In the genomic region with DNA sequence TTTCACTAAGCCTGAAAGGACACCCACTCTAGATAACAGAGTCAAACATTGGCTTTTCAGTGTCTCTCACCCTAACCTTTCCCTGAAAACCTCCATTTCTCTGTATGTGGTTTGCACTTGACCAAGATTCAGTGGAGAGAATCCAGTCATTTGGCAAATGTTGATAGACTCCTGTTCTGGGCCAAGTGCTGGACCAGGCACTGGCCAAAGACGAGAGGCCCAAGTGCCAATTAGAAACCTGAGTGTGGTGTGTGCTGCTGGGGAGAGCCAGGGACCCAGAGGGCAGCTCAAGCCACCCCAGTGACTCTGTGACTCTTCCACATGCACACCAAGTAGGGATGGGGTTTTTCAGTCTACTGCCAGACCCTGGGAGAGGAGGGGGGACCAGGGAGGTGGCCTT, we compare ENCODE assay signal across 21 mouse cellular contexts. TPM values are rescaled to one million over a fixed set of nuclear protein-coding genes. Genes with fewer than 3 reads are reported as not detected.
DNase-seq lines count a peak whose midpoint lies in the region; ATAC-seq and TF ChIP-seq lines count a peak whose summit lies in the region.
"Had no signal": no experiment of that assay in that cellular context is flagged by ENCODE, and none has a peak within 500 bp of the region (broad histone marks: within the 10 kb centered on the region; RNA-seq: fewer than 3 reads in every experiment).

No protein-coding gene starts in this region.

- H3K27me3 ChIP-seq in liver, embryonic 15.5 days, result no peaks in the 10 kb centered on the region
- H3K27me3 ChIP-seq in liver, postnatal 0 days (ENCODE audit: insufficient read depth, low read length), result no peaks in the 10 kb centered on the region
- H3K27me3 ChIP-seq: embryonic facial prominence, embryonic 12.5 days; limb, embryonic 13.5 days; neural tube, embryonic 12.5 days had no signal

- no peaks in the 10 kb centered on the region for H3K36me3 ChIP-seq in liver, embryonic 15.5 days (replicated peaks)
- peaks cover 4% of the 10 kb centered on the region; the same call in 1 of the 2 replicates for H3K36me3 ChIP-seq in liver, postnatal 0 days (replicated peaks; ENCODE audit: insufficient read depth, low read length)

- DNase-seq in adrenal gland, adult 2 months, result peak; percentile 50
- no peak for DNase-seq in adrenal gland, postnatal 4 days (ENCODE audit: low spot score in 2 of 2)
- peak; percentile 12 to 13 for DNase-seq in heart, adult 18-20 months
- no peak for DNase-seq in heart, postnatal 14 days
- no peak for DNase-seq in liver, postnatal 0 days
- no peak for DNase-seq in ovary, postnatal 10 days (ENCODE audit: low spot score)
- no peak for DNase-seq in thymus, adult 18-20 months
- DNase-seq: kidney, postnatal 10 days; right cerebral cortex, postnatal 14 days; thymus, postnatal 14 days had no signal

- TF ChIP-seq EP300 in liver, postnatal 0 days (IDR thresholded peaks at IDR 0.05; ENCODE audit: low read depth), result no peak

- no peak for ATAC-seq in liver, embryonic 15.5 days (ENCODE audit: insufficient read depth)
- no peak for ATAC-seq in liver, postnatal 0 days
- ATAC-seq: CD4-positive, CD25-positive, alpha-beta regulatory T cell, adult 4 months; intestine, postnatal 0 days had no signal

- no peaks in the 10 kb centered on the region for H3K4me1 ChIP-seq in liver, embryonic 15.5 days (replicated peaks)
- H3K4me1 ChIP-seq in liver, postnatal 0 days (ENCODE audit: insufficient read depth), result no peaks in the 10 kb centered on the region
- H3K4me1 ChIP-seq: embryonic facial prominence, embryonic 12.5 days; limb, embryonic 13.5 days; neural tube, embryonic 12.5 days had no signal

- H3K9me3 ChIP-seq in liver, embryonic 15.5 days (replicated peaks), result no peaks in the 10 kb centered on the region
- no peaks in the 10 kb centered on the region for H3K9me3 ChIP-seq in liver, postnatal 0 days (ENCODE audit: low read length)
- H3K9me3 ChIP-seq: embryonic facial prominence, embryonic 12.5 days; G1E; limb, embryonic 13.5 days; neural tube, embryonic 12.5 days had no signal

- H3K9ac ChIP-seq in liver, embryonic 15.5 days, result 0 out of 2 replicates have a peak overlapping the region, but pooled peaks have one; percentile 15
- no peak overlapping the region for H3K9ac ChIP-seq in liver, postnatal 0 days (replicated peaks)
- H3K9ac ChIP-seq: embryonic facial prominence, embryonic 12.5 days; limb, embryonic 13.5 days; neural tube, embryonic 12.5 days had no signal

- WGBS in liver, embryonic 15.5 days (ENCODE audit: insufficient replicate concordance), result 66% methylated on average over 1 of the region's 1 CpGs
- WGBS in liver, postnatal 0 days (ENCODE audit: insufficient replicate concordance), result 77% methylated on average over 1 of the region's 1 CpGs

- no peak overlapping the region for H3K4me3 ChIP-seq in liver, embryonic 15.5 days (replicated peaks)
- no peak overlapping the region for H3K4me3 ChIP-seq in liver, postnatal 0 days (ENCODE audit: low read depth, low read length)
- H3K4me3 ChIP-seq: embryonic facial prominence, embryonic 12.5 days; limb, embryonic 13.5 days; neural tube, embryonic 12.5 days had no signal

- no peak for TF ChIP-seq CTCF in liver, postnatal 0 days (IDR thresholded peaks at IDR 0.05; ENCODE audit: low read depth)

- intact Hi-C loops in heart, postnatal 14 days (cut with DNase I), result loop anchor here (5.0 kb wide), 1 partner anchor 51 kb away; no protein-coding TSS in a partner anchor

- no peak overlapping the region for H3K27ac ChIP-seq in liver, embryonic 15.5 days (replicated peaks)
- H3K27ac ChIP-seq in liver, postnatal 0 days (ENCODE audit: low read depth), result no peak overlapping the region
- H3K27ac ChIP-seq: embryonic facial prominence, embryonic 12.5 days; limb, embryonic 13.5 days; neural tube, embryonic 12.5 days; stomach, postnatal 0 days had no signal

- H3K4me2 ChIP-seq in liver, embryonic 15.5 days, result no peak overlapping the region
- H3K4me2 ChIP-seq in liver, postnatal 0 days (ENCODE audit: low read depth, low read length), result no peak overlapping the region
- H3K4me2 ChIP-seq: embryonic facial prominence, embryonic 12.5 days; limb, embryonic 13.5 days; neural tube, embryonic 12.5 days had no signal

RNA-seq across cellular contexts. Expression of a gene that starts 40.8 kb away (rescaled TPM):
- total RNA-seq in adrenal gland, adult 2 months (2021), result 1 to 10 TPM; 1.6 to 2.0 TPM
- 6.4 and 9.0 TPM in 2 replicates for polyA plus RNA-seq in adrenal gland, adult 2 months (2012; rRNA removed)
- total RNA-seq in adrenal gland, postnatal 4 days (2021), result 10 to 100 TPM; 17.6 to 24.9 TPM
- under 1 TPM; 0.33 to 0.52 TPM for total RNA-seq in heart, adult 18-20 months (2021)
- not detected for total RNA-seq in heart, postnatal 14 days (2021)
- polyA plus RNA-seq in liver, embryonic 15.5 days (2015; fragmentation: Nextera tagmentation; extraction: Ambion mirVana), result not detected in 2 replicates
- not detected in 2 replicates for polyA plus RNA-seq in liver, postnatal 0 days (2015; fragmentation: Nextera tagmentation; extraction: Ambion mirVana)
- total RNA-seq: G1E; granulocyte monocyte progenitor cell, adult 5-6 weeks; megakaryocyte-erythroid progenitor cell, adult 5-6 weeks had no signal
- polyA plus RNA-seq: CD4-positive, CD25-positive, alpha-beta regulatory T cell, adult 4 months; G1E; heart, embryonic 16.5 days; limb, embryonic 13.5 days had no signal

Comparison
In these comparisons a context has a peak if more than half of its experiments do, and no peak if none do; other contexts are left out.
1. DNase-seq: peak in adrenal gland, adult 2 months (single experiment) and heart, adult 18-20 months (2 of 2); none in adrenal gland, postnatal 4 days (0 of 2), heart, postnatal 14 days (0 of 2), liver, postnatal 0 days (single experiment), ovary, postnatal 10 days (single experiment) and thymus, adult 18-20 months (0 of 2).
2. RNA of a gene that starts 40.8 kb away (total RNA-seq): 17.6 to 24.9 TPM in adrenal gland, postnatal 4 days; 1.6 to 2.0 TPM in adrenal gland, adult 2 months, 0.33 to 0.52 TPM in heart, adult 18-20 months and not detected in heart, postnatal 14 days; every median in the first group is over 4 times any median in the second.